Mouse (Mus musculus) E14TG2a.4 (cell line): ENCODE data around the gene Chst8.

Experiments
- CTCF ChIP-seq: conservative IDR thresholded peaks from 2 replicates; pipeline ENCODE4 v1.5.1; 2014; ENCODE audit warnings: low read length
- NANOG ChIP-seq: IDR thresholded peaks from 2 replicates; pipeline ENCODE4 v1.6.1; 2014; ENCODE audit warnings: borderline replicate concordance, low read length, mixed read lengths
- POU5F1 ChIP-seq: IDR thresholded peaks from 2 replicates; pipeline ENCODE4 v1.6.1; 2014; ENCODE audit warnings: low read length, borderline replicate concordance

GRCm38 (mm10) chr7:34838749-34839148 lies 26.2 kb upstream of the Chst8 start:
- no peak for TF ChIP-seq POU5F1
- TF ChIP-seq CTCF, result peak; percentile 82
- TF ChIP-seq NANOG, result no peak
